ENCODE assay signal across 17 mouse cellular contexts in genomic region chr15:91971411-91971810, GRCm38 (mm10).
"Had no signal": no experiment of that assay in that cellular context is flagged by ENCODE, and none has a peak within 500 bp of the region (broad histone marks: within the 10 kb centered on the region; RNA-seq: fewer than 3 reads in every experiment).

No protein-coding gene starts in this region.

- H3K4me2 ChIP-seq: liver, embryonic 12.5 days; lung, embryonic 14.5 days; midbrain, embryonic 13.5 days; midbrain, embryonic 15.5 days; neural tube, embryonic 13.5 days had no signal

- H3K27ac ChIP-seq: liver, embryonic 12.5 days; liver, embryonic 14.5 days; midbrain, embryonic 10.5 days; midbrain, embryonic 13.5 days; midbrain, embryonic 15.5 days; neural tube, embryonic 13.5 days had no signal

- H3K9ac ChIP-seq: liver, embryonic 12.5 days; liver, embryonic 14.5 days; lung, embryonic 14.5 days; midbrain, embryonic 13.5 days; midbrain, embryonic 15.5 days; neural tube, embryonic 13.5 days had no signal

- ATAC-seq: liver, embryonic 12.5 days; midbrain, embryonic 13.5 days; midbrain, embryonic 15.5 days had no signal

- H3K27me3 ChIP-seq: liver, embryonic 12.5 days; midbrain, embryonic 13.5 days; midbrain, embryonic 15.5 days; neural tube, embryonic 13.5 days had no signal

- H3K4me3 ChIP-seq: liver, embryonic 12.5 days; midbrain, embryonic 10.5 days; midbrain, embryonic 13.5 days; midbrain, embryonic 15.5 days; neural tube, embryonic 13.5 days had no signal

- H3K9me3 ChIP-seq: midbrain, embryonic 10.5 days; midbrain, embryonic 13.5 days; midbrain, embryonic 15.5 days; neural tube, embryonic 13.5 days had no signal

- H3K4me1 ChIP-seq: liver, embryonic 12.5 days; midbrain, embryonic 13.5 days; midbrain, embryonic 15.5 days had no signal

- H3K36me3 ChIP-seq: liver, embryonic 12.5 days; midbrain, embryonic 10.5 days; midbrain, embryonic 13.5 days; midbrain, embryonic 15.5 days; neural tube, embryonic 13.5 days had no signal

- DNase-seq: lung, adult 18-20 months; lung, embryonic 14.5 days; lung, postnatal 10 days; lung, postnatal 4 days; right cerebral cortex, adult 18-20 months; right cerebral cortex, postnatal 25 days; right cerebral cortex, postnatal 4 days; spleen, adult 18-20 months; thymus, adult 18-20 months; thymus, postnatal 25 days; thymus, postnatal 4 days had no signal
